Mouse (Mus musculus) kidney, embryonic 14.5 days (tissue): ENCODE measurements around the gene Fgf11. TPM values are rescaled to one million over a fixed set of nuclear protein-coding genes. Genes with fewer than 3 reads are reported as not detected.
A peak's percentile ranks its signal among the peaks of the same experiment; 100 is the strongest.

Experiments used
- ATAC-seq: fragments of 200-750 bp; cut with Nextera tagmentation; 2 replicates; pipeline ENCODE4 v1.8.0; 2017; ENCODE audit warnings: moderate number of reproducible peaks, mild to moderate bottlenecking, moderate TSS enrichment, moderate library complexity; ENCODE audit not compliant: low FRiP score, low TSS enrichment
- H3K27ac ChIP-seq: fragments of 300-500 bp; sonication (generic); 2 replicates; pipeline ENCODE4 v1.5.1; 2014; ENCODE audit warnings: low read depth, mild to moderate bottlenecking, low read length, moderate library complexity, mixed read lengths
- H3K27me3 ChIP-seq: fragments of 300-500 bp; sonication (generic); 2 replicates; pipeline ENCODE4 v1.6.1; 2014; ENCODE audit warnings: mild to moderate bottlenecking, low read length; ENCODE audit not compliant: control insufficient read depth, insufficient read depth
- H3K36me3 ChIP-seq: fragments of 300-500 bp; sonication (generic); 2 replicates; pipeline ENCODE4 v1.6.1; 2014; ENCODE audit warnings: low read length, mixed read lengths; ENCODE audit not compliant: control insufficient read depth, insufficient read depth
- H3K4me1 ChIP-seq: fragments of 300-500 bp; sonication (generic); 2 replicates; pipeline ENCODE4 v1.6.1; 2014; ENCODE audit warnings: low read length, mixed read lengths; ENCODE audit not compliant: control insufficient read depth, insufficient read depth
- H3K4me2 ChIP-seq: fragments of 300-500 bp; sonication (generic); replicated peaks from 2 replicates; pipeline ENCODE4 v1.6.1; 2014; ENCODE audit warnings: low read depth, mild to moderate bottlenecking, low read length
- H3K4me3 ChIP-seq: fragments of 300-500 bp; sonication (generic); 2 replicates; pipeline ENCODE4 v1.5.1; 2014; ENCODE audit warnings: mild to moderate bottlenecking, low read length
- H3K9ac ChIP-seq: fragments of 300-500 bp; sonication (generic); 2 replicates; pipeline ENCODE4 v1.6.1; 2014; ENCODE audit warnings: low read depth, mild to moderate bottlenecking, low read length, moderate library complexity
- H3K9me3 ChIP-seq: fragments of 300-500 bp; sonication (generic); 2 replicates; pipeline ENCODE4 v1.6.1; 2016; ENCODE audit warnings: low read length; ENCODE audit not compliant: control insufficient read depth
- WGBS: fragments of 180-500 bp; shearing (Covaris S2); extraction: QIAGEN DNeasy Blood & Tissue Kit; methylation state at CpG from one replicate; pipeline ENCODE4 v1.1.7; 2014; 5-methylcytosine and 5-hydroxymethylcytosine counted together
- polyA plus RNA-seq: library from polyadenylated mRNA; unstranded; fragments of >200 nt; fragmentation: Nextera tagmentation; extraction: Ambion mirVana; gene quantifications from 2 replicates; pipeline ENCODE4 v1.2.1, GENCODE M21; 2014

Gene Fgf11
- polyA plus RNA-seq, 1 experiment from 2014 or later: 1.9 TPM

GRCm38 (mm10) chr11:69784793-69785272 is 16.8 kb downstream of the Fgf11 start:
- H3K4me2 ChIP-seq: peak overlapping the region; percentile 32
- no peak for ATAC-seq

DNA sequence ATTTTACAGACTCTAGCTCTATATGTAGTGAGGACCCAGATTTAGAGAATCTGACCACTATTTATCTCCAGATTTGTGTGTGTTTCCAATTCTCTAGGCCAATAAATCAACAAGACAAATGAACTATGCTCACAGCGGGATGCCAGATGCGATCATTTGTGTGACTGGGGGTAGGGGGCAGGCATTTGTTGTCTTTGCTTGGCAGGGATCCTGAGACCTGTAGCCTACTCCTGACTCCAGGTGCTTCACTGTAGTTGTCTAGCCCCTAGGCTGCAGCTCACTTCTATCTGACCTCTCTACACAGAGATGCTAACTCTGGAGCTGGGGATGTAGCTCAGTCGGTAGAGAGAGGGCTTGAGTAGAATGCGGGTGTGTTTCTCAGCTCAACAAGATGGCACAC is 19.8 kb downstream of the Fgf11 start:
- H3K27me3 ChIP-seq: peaks cover 4% of the 10 kb centered on the region; the same call in 1 of the 2 replicates
- H3K4me1 ChIP-seq: peaks cover 14% of the 10 kb centered on the region
- no peak for ATAC-seq
- no peak overlapping the region for H3K4me2 ChIP-seq
- 0 out of 2 replicates have a peak, but pooled peaks cover 2% of the 10 kb centered on the region for H3K36me3 ChIP-seq
- H3K27ac ChIP-seq: no peak overlapping the region
- no peaks in the 10 kb centered on the region for H3K9me3 ChIP-seq
- 24% methylated on average over 4 of the region's 4 CpGs for WGBS
- H3K4me3 ChIP-seq: no peak overlapping the region
- no peak overlapping the region for H3K9ac ChIP-seq

More at GRCm38 (mm10) chr11:69784793-69785272, 16.8 kb downstream of the Fgf11 start:
- Histone ChIP-seq H3K36me3 (no peaks in the 10 kb centered on the region), H3K27me3 (no peaks in the 10 kb centered on the region), H3K4me3 (no peak overlapping the region), H3K9ac (no peak overlapping the region), H3K9me3 (no peaks in the 10 kb centered on the region), H3K4me1 (no peaks in the 10 kb centered on the region), H3K27ac (no peak overlapping the region)
- 36% methylated on average over 15 of the region's 15 CpGs for WGBS

GRCm38 (mm10) chr11:69778985-69779384 is 22.7 kb downstream of the Fgf11 start:
- H3K27ac ChIP-seq: no peak overlapping the region
- WGBS: 64% methylated on average over 7 of the region's 7 CpGs
- no peak overlapping the region for H3K9ac ChIP-seq

DNA sequence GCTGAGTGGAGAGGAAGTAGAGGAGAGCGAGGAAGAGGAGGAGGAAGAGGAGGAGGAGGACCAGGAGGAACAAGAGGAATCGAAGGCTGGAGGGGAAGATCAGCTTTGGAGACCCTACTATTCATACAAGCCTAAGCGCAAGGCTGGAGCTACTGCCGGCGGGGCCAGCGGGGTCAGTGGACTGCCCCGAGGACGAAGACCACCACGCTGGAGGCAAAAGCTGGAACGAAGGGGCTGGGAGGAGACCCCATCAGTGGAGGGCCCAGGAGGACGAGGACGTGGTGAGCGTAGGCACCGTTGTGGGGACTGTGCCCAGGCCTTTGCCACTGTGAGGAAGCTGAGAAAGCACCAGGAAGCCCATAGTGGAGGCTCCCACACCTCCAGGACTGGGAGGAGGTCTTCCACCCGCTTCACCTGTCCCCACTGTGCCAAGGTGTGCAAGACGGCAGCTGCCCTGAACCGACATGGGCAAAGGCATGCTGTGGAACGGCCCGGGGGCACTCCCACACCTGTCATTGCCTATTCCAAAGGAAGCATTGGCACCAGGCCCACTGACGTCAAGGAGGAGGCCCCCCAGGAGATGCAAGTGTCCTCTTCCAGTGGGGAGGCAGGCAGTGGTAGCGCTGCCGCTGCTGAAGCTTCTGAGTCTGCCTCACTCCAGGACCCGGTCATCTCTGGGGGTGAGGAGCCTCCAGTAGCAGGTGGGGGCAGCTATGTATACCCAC is 23.2 kb downstream of the Fgf11 start:
- H3K9me3 ChIP-seq: no peaks in the 10 kb centered on the region
- no peak overlapping the region for H3K4me2 ChIP-seq
- H3K27me3 ChIP-seq: peaks cover 4% of the 10 kb centered on the region; the same call in 1 of the 2 replicates
- peaks cover 16% of the 10 kb centered on the region for H3K4me1 ChIP-seq
- H3K27ac ChIP-seq: no peak overlapping the region
- no peak overlapping the region for H3K9ac ChIP-seq
- no peak for ATAC-seq
- no peak overlapping the region for H3K4me3 ChIP-seq
- 0 out of 2 replicates have a peak, but pooled peaks cover 2% of the 10 kb centered on the region for H3K36me3 ChIP-seq
- 69% methylated on average over 21 of the region's 23 CpGs for WGBS

More at GRCm38 (mm10) chr11:69778985-69779384, 22.7 kb downstream of the Fgf11 start:
- H3K4me3 ChIP-seq: no peak overlapping the region
- peaks cover 4% of the 10 kb centered on the region; the same call in 1 of the 2 replicates for H3K27me3 ChIP-seq
- H3K4me2 ChIP-seq: no peak overlapping the region
- ATAC-seq: no peak
- H3K9me3 ChIP-seq: no peaks in the 10 kb centered on the region
- H3K4me1 ChIP-seq: peaks cover 16% of the 10 kb centered on the region
- 0 out of 2 replicates have a peak, but pooled peaks cover 2% of the 10 kb centered on the region for H3K36me3 ChIP-seq

GRCm38 (mm10) chr11:69777504-69778257 is 24.0 kb downstream of the Fgf11 start:
- no peak overlapping the region for H3K27ac ChIP-seq
- H3K9me3 ChIP-seq: no peaks in the 10 kb centered on the region
- 51% methylated on average over 26 of the region's 26 CpGs for WGBS
- ATAC-seq: peak; percentile 54; the same call in 1 of the 2 replicates
- H3K36me3 ChIP-seq: 0 out of 2 replicates have a peak, but pooled peaks cover 2% of the 10 kb centered on the region
- no peak overlapping the region for H3K4me3 ChIP-seq
- H3K9ac ChIP-seq: no peak overlapping the region
- H3K4me1 ChIP-seq: peaks cover 16% of the 10 kb centered on the region
- no peak overlapping the region for H3K4me2 ChIP-seq
- peaks cover 4% of the 10 kb centered on the region; the same call in 1 of the 2 replicates for H3K27me3 ChIP-seq

- Histone ChIP-seq H3K4me3 (no peak overlapping the region), H3K27ac (no peak overlapping the region), H3K27me3 (peaks cover 4% of the 10 kb centered on the region; the same call in 1 of the 2 replicates), H3K4me1 (peaks cover 16% of the 10 kb centered on the region), H3K9me3 (no peaks in the 10 kb centered on the region), H3K4me2 (no peak overlapping the region), H3K36me3 (0 out of 2 replicates have a peak, but pooled peaks cover 2% of the 10 kb centered on the region), H3K9ac (no peak overlapping the region)
- WGBS: 90% methylated on average over 20 of the region's 20 CpGs
- ATAC-seq: no peak
Measured at GRCm38 (mm10) chr11:69776488-69776887, 25.2 kb downstream of the Fgf11 start.

DNA sequence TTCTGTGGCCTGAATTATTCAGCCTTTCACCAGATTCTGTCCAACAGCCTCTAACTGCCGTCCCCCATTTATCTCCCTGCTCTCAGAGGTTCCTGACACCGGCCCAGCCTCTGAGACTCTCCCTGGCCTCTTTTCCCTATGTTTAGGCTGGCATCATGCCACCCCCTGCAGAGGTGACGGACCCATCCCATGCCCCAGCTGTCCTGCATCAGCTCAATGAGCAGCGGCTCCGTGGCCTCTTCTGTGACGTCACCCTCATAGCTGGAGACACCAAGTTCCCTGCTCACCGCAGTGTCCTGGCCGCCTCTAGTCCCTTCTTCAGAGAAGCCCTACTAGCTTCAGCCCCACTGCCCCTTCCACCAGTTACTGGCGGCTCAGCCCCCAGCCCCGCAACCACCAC is 25.9 kb downstream of the Fgf11 start:
- H3K36me3 ChIP-seq: 0 out of 2 replicates have a peak, but pooled peaks cover 2% of the 10 kb centered on the region
- H3K9me3 ChIP-seq: no peaks in the 10 kb centered on the region
- H3K4me2 ChIP-seq: no peak overlapping the region
- no peak for ATAC-seq
- H3K27ac ChIP-seq: no peak overlapping the region
- peaks cover 4% of the 10 kb centered on the region; the same call in 1 of the 2 replicates for H3K27me3 ChIP-seq
- H3K9ac ChIP-seq: no peak overlapping the region
- WGBS: 64% methylated on average over 10 of the region's 10 CpGs
- no peak overlapping the region for H3K4me3 ChIP-seq
- H3K4me1 ChIP-seq: peaks cover 16% of the 10 kb centered on the region

- Histone ChIP-seq H3K36me3 (0 out of 2 replicates have a peak, but pooled peaks cover 2% of the 10 kb centered on the region), H3K4me1 (peaks cover 16% of the 10 kb centered on the region), H3K9me3 (no peaks in the 10 kb centered on the region), H3K9ac (no peak overlapping the region), H3K4me2 (no peak overlapping the region), H3K27ac (no peak overlapping the region), H3K4me3 (no peak overlapping the region), H3K27me3 (peaks cover 4% of the 10 kb centered on the region; the same call in 1 of the 2 replicates)
- ATAC-seq: no peak
- WGBS: 71% methylated on average over 5 of the region's 5 CpGs
Measured at GRCm38 (mm10) chr11:69774961-69775360, 26.7 kb downstream of the Fgf11 start.
